Mouse (Mus musculus): ENCODE measurements around the gene Gm3336. TPM values are rescaled to one million over a fixed set of nuclear protein-coding genes. Genes with fewer than 3 reads are reported as not detected.

Gene Gm3336
- polyA plus RNA-seq, 1 experiment from 2014 or later = not detected

DNA sequence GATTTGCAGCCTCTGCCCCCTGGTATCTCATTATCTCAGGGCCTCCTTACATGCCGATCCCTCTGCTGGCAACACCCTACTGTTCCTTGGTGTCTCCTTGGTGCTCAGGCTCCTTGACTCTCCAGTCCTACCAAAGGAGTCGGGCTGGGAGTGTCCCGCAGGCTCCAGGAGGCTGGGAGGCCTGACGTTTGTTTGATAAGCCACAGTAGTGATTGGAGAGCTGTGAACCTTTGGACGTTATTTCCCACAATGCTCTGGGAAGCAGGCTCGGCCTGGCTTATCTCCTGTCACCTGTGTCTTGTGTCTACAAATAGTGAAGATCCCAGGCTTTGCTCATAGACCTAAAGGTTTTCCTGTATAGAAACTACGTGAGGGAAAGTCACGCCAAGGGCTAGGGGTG lies 45.7 kb downstream of the Gm3336 start:
- Histone ChIP-seq H3K27ac (replicated peaks in 1 of 2; ENCODE audit: control insufficient read depth in 1 of 2, insufficient read depth in 1 of 2, low read depth in 2 of 2, low read length in 2 of 2) (no peak overlapping the region), H3K27me3 (ENCODE audit: control insufficient read depth, insufficient read depth, low read length) (no peaks in the 10 kb centered on the region), H3K4me3 (ENCODE audit: control insufficient read depth in 1 of 2, insufficient read depth in 1 of 2, low read depth in 1 of 2, low read length in 2 of 2) (no peak overlapping the region), H3K36me3 (ENCODE audit: control insufficient read depth, insufficient read depth, low read length) (peaks cover 14% of the 10 kb centered on the region), H3K4me2 (ENCODE audit: low read length) (no peak overlapping the region), H3K9me3 (ENCODE audit: control insufficient read depth, low read length) (no peaks in the 10 kb centered on the region), H3K4me1 (ENCODE audit: control insufficient read depth in 2 of 2, insufficient read depth in 2 of 2, low read length in 2 of 2) (peaks cover 16 to 32% of the 10 kb centered on the region in 2 experiments), H3K9ac (ENCODE audit: low read length) (no peak overlapping the region)
- ATAC-seq (ENCODE audit: insufficient number of reproducible peaks, insufficient read depth, low FRiP score, low read depth) = no peak
- WGBS = 50% methylated on average over 8 of the region's 8 CpGs

DNA sequence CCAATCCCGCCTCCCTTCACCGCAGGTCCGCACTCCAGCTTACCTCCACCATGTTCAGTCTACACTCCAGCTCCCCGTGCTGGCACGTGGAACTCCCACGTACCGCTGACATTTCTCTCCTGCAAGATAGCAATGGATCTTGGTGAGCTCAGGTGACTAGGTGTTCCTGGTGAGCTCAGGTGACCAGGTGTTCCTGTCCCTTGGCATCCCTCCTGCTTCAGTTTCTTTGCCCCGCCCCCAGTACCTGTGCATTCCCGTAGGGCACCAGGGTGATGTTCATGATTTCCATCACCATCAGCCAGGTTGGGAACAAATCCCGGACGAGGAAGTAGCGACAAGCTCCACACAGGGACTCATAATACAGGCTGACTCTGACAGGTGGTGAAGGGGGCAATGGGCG lies 46.3 kb downstream of the Gm3336 start:
- ATAC-seq (ENCODE audit: insufficient number of reproducible peaks, insufficient read depth, low FRiP score, low read depth) = no peak
- Histone ChIP-seq H3K36me3 (ENCODE audit: control insufficient read depth, insufficient read depth, low read length) (peaks cover 17% of the 10 kb centered on the region), H3K4me1 (ENCODE audit: control insufficient read depth in 2 of 2, insufficient read depth in 2 of 2, low read length in 2 of 2) (peaks cover 16 to 25% of the 10 kb centered on the region in 2 experiments), H3K4me3 (ENCODE audit: control insufficient read depth in 1 of 2, insufficient read depth in 1 of 2, low read depth in 1 of 2, low read length in 2 of 2) (no peak overlapping the region), H3K27me3 (ENCODE audit: control insufficient read depth, insufficient read depth, low read length) (no peaks in the 10 kb centered on the region), H3K9ac (ENCODE audit: low read length) (no peak overlapping the region), H3K27ac (replicated peaks in 1 of 2; ENCODE audit: control insufficient read depth in 1 of 2, insufficient read depth in 1 of 2, low read depth in 2 of 2, low read length in 2 of 2) (no peak overlapping the region), H3K4me2 (ENCODE audit: low read length) (no peak overlapping the region), H3K9me3 (ENCODE audit: control insufficient read depth, low read length) (no peaks in the 10 kb centered on the region)
- WGBS = 95% methylated on average over 13 of the region's 13 CpGs

DNA sequence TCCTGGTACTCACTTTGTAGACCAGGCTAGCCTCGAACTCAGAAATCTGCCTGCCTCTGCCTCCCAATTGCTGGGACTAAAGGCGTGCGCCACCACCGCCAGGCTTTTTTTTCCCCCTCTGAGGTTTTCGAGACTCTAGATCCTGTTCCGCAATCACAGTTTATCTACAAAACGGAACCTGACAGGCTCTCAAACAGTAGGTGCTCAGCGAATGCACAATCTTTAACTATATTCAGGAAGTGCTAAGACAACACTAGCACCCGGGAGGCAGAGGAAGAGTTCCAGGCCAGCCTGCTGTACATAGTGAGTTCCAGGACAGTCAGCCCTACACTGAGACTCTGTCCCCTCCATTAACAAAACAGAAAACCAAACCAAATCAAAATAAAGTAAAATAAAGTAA lies 47.0 kb downstream of the Gm3336 start:
- Histone ChIP-seq H3K9me3 (ENCODE audit: control insufficient read depth, low read length) (no peaks in the 10 kb centered on the region), H3K4me2 (ENCODE audit: low read length) (peak overlapping the region; percentile 82), H3K4me3 (ENCODE audit: control insufficient read depth in 1 of 2, insufficient read depth in 1 of 2, low read depth in 1 of 2, low read length in 2 of 2) (peak overlapping the region in 1 of 2 experiments; percentile 49; a peak in 2 of 4 replicates), H3K27ac (replicated peaks in 1 of 2; ENCODE audit: control insufficient read depth in 1 of 2, insufficient read depth in 1 of 2, low read depth in 2 of 2, low read length in 2 of 2) (no peak overlapping the region), H3K4me1 (ENCODE audit: control insufficient read depth in 2 of 2, insufficient read depth in 2 of 2, low read length in 2 of 2) (peaks cover 13 to 19% of the 10 kb centered on the region in 2 experiments; a peak in 3 of 4 replicates), H3K36me3 (ENCODE audit: control insufficient read depth, insufficient read depth, low read length) (peaks cover 24% of the 10 kb centered on the region), H3K27me3 (ENCODE audit: control insufficient read depth, insufficient read depth, low read length) (no peaks in the 10 kb centered on the region), H3K9ac (ENCODE audit: low read length) (peak overlapping the region; percentile 71)
- no peak for ATAC-seq (ENCODE audit: insufficient number of reproducible peaks, insufficient read depth, low FRiP score, low read depth)
- 74% methylated on average over 9 of the region's 9 CpGs for WGBS

DNA sequence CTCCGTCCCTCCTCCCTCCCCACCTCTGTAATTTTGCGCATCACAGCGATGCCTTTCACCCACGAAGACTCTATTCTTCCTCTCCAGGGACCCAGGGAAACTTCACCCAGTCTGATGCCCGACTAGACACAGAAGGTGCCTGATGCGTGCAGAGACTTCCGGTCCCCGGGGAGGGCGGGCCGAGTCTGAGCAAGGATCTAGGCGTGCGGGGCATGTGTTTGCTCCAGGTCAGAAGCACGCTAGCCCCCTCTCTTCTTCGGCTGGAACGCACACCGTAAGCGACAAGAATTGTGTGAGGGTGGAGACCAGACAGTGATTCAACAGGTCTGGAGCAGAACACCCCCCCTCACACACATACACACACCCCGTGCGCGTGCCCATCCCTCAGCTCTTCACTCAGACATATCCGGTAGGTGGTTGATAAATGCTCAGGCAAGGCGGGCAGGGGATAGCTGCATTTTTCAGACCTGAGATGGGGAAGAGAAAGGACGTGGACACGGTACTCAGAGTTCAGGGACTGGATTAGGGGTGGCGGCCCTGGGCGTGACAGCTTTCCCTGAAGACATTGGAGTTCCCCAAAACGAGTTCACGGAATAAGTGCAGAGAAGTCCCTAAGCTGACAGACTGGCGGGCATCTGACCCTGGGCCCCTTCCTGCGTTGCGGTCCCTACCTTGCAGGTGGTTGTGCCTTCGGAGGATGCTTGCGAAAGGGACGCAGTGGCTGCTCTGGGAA lies 47.7 kb downstream of the Gm3336 start:
- peaks cover 13 to 18% of the 10 kb centered on the region in 2 experiments; a peak in 3 of 4 replicates for H3K4me1 ChIP-seq (ENCODE audit: control insufficient read depth in 2 of 2, insufficient read depth in 2 of 2, low read length in 2 of 2)
- H3K4me2 ChIP-seq (ENCODE audit: low read length) = peak overlapping the region; percentile 82
- ATAC-seq (ENCODE audit: insufficient number of reproducible peaks, insufficient read depth, low FRiP score, low read depth) = no peak
- H3K9ac ChIP-seq (ENCODE audit: low read length) = peak overlapping the region; percentile 71
- H3K9me3 ChIP-seq (ENCODE audit: control insufficient read depth, low read length) = no peaks in the 10 kb centered on the region
- peaks cover 31% of the 10 kb centered on the region for H3K36me3 ChIP-seq (ENCODE audit: control insufficient read depth, insufficient read depth, low read length)
- H3K27me3 ChIP-seq (ENCODE audit: control insufficient read depth, insufficient read depth, low read length) = no peaks in the 10 kb centered on the region
- H3K4me3 ChIP-seq (ENCODE audit: control insufficient read depth in 1 of 2, insufficient read depth in 1 of 2, low read depth in 1 of 2, low read length in 2 of 2) = peak overlapping the region; percentile 46 to 49
- no peak overlapping the region for H3K27ac ChIP-seq (replicated peaks in 1 of 2; ENCODE audit: control insufficient read depth in 1 of 2, insufficient read depth in 1 of 2, low read depth in 2 of 2, low read length in 2 of 2)
- under 1% methylated on average over 34 of the region's 34 CpGs for WGBS

DNA sequence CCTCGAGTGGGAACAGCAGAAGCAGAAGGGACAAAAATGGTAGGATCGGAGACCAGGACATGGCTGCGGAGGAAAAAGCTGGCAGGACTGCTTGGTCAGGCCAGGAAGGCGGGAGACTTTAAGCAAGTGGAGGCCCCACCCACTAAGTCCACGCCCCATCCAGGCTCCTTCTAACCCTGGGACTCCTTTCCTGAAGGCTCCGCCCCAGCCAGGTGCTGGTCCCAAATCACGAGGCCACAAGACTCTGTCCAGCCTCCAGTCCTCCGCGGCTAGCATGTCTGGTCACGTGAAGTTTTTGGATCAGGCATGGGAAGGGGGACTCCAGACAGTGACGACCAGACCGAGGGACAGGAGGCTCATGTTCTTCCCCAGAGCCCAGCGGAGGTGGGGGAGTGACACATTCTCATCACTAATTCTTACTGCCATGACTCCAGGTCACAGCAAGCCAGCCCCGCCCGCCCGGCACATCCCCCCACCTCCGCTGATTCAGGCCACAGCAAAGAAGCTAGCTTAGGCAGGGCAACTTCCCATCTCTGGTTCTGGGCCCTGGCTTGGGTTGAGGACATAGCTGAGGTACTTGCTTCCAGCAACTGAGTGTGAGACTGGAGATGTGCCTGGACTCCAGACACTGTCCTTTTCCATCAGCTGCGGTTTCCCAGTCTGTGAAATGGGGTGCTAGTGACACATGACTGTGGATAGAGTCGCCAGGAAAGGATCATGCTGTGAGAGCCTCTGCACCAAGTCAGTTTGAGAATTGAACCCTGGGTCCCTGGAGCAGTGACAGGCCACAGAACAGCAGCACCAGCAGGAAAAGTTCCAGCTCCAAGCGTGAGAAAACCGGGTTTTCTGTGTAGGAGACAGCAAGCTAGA lies 48.5 kb downstream of the Gm3336 start:
- Histone ChIP-seq H3K4me1 (ENCODE audit: control insufficient read depth in 2 of 2, insufficient read depth in 2 of 2, low read length in 2 of 2) (peaks cover 11 to 18% of the 10 kb centered on the region in 2 experiments; a peak in 3 of 4 replicates), H3K27me3 (ENCODE audit: control insufficient read depth, insufficient read depth, low read length) (no peaks in the 10 kb centered on the region), H3K9ac (ENCODE audit: low read length) (peak overlapping the region; percentile 71), H3K27ac (replicated peaks in 1 of 2; ENCODE audit: control insufficient read depth in 1 of 2, insufficient read depth in 1 of 2, low read depth in 2 of 2, low read length in 2 of 2) (no peak overlapping the region), H3K36me3 (ENCODE audit: control insufficient read depth, insufficient read depth, low read length) (peaks cover 39% of the 10 kb centered on the region), H3K4me3 (ENCODE audit: control insufficient read depth in 1 of 2, insufficient read depth in 1 of 2, low read depth in 1 of 2, low read length in 2 of 2) (peak overlapping the region; percentile 46 to 49), H3K9me3 (ENCODE audit: control insufficient read depth, low read length) (no peaks in the 10 kb centered on the region), H3K4me2 (ENCODE audit: low read length) (peak overlapping the region; percentile 82)
- WGBS = 9% methylated on average over 21 of the region's 21 CpGs
- ATAC-seq (ENCODE audit: insufficient number of reproducible peaks, insufficient read depth, low FRiP score, low read depth) = peak; percentile 22; the same call in 1 of the 2 replicates

DNA sequence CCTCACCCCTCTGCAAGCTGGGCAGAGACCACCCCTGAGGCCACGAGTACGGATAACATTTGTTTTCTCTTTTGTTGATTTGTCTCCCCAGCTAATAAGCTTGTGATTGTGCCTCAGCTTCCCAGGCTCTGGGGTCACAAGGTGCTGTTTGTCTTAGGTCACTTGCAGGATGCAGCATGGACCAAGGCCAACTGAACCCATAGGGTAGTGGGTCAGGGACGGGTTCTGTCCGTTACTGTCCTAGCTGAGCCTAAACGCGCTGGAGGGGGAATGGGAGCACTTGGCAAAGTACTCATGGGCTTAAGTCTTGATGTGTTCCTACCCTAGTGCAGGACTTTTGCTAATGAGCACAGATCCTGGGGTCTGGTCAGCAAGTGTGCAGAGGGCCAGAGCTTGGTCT lies 49.2 kb downstream of the Gm3336 start:
- H3K4me2 ChIP-seq (ENCODE audit: low read length) = no peak overlapping the region
- no peak for ATAC-seq (ENCODE audit: insufficient number of reproducible peaks, insufficient read depth, low FRiP score, low read depth)
- H3K27me3 ChIP-seq (ENCODE audit: control insufficient read depth, insufficient read depth, low read length) = no peaks in the 10 kb centered on the region
- no peak overlapping the region for H3K9ac ChIP-seq (ENCODE audit: low read length)
- WGBS = 87% methylated on average over 6 of the region's 6 CpGs
- no peak overlapping the region for H3K4me3 ChIP-seq (ENCODE audit: control insufficient read depth in 1 of 2, insufficient read depth in 1 of 2, low read depth in 1 of 2, low read length in 2 of 2)
- H3K4me1 ChIP-seq (ENCODE audit: control insufficient read depth in 2 of 2, insufficient read depth in 2 of 2, low read length in 2 of 2) = peaks cover 11 to 18% of the 10 kb centered on the region in 2 experiments; a peak in 3 of 4 replicates
- peaks cover 46% of the 10 kb centered on the region for H3K36me3 ChIP-seq (ENCODE audit: control insufficient read depth, insufficient read depth, low read length)
- H3K27ac ChIP-seq (replicated peaks in 1 of 2; ENCODE audit: control insufficient read depth in 1 of 2, insufficient read depth in 1 of 2, low read depth in 2 of 2, low read length in 2 of 2) = no peak overlapping the region
- no peaks in the 10 kb centered on the region for H3K9me3 ChIP-seq (ENCODE audit: control insufficient read depth, low read length)

DNA sequence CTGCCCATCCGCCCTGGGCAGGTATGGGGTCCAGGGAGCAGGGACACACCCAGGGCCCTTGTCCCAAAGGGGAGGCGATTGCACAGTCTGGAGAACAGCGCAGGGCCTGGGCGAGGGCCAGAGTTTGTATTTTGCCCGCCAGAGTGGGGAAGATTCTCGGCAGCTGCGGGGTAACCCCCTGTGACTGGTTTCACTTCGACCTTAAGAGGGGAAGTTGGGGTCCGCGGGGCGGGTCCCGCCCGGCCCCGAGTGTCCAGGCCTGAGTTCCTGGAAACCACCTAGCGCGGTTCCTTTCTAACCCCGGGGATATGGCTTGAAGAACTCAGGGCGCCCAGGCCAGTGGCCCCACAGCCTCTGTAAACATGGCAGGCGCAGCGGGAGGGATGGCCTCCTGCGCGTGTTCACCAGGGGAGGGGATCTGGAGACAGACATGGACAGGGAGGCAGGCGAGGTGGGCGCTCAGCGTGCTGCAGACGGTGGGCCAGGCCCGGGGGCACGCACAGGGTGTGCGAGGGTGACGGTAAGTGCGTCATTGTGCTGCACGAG lies 50.0 kb downstream of the Gm3336 start:
- WGBS = 90% methylated on average over 32 of the region's 32 CpGs
- H3K9ac ChIP-seq (ENCODE audit: low read length) = no peak overlapping the region
- no peaks in the 10 kb centered on the region for H3K9me3 ChIP-seq (ENCODE audit: control insufficient read depth, low read length)
- no peak overlapping the region for H3K4me2 ChIP-seq (ENCODE audit: low read length)
- no peak overlapping the region for H3K4me3 ChIP-seq (ENCODE audit: control insufficient read depth in 1 of 2, insufficient read depth in 1 of 2, low read depth in 1 of 2, low read length in 2 of 2)
- no peaks in the 10 kb centered on the region for H3K27me3 ChIP-seq (ENCODE audit: control insufficient read depth, insufficient read depth, low read length)
- no peak overlapping the region for H3K27ac ChIP-seq (replicated peaks in 1 of 2; ENCODE audit: control insufficient read depth in 1 of 2, insufficient read depth in 1 of 2, low read depth in 2 of 2, low read length in 2 of 2)
- peaks cover 11 to 19% of the 10 kb centered on the region in 2 experiments; a peak in 3 of 4 replicates for H3K4me1 ChIP-seq (ENCODE audit: control insufficient read depth in 2 of 2, insufficient read depth in 2 of 2, low read length in 2 of 2)
- H3K36me3 ChIP-seq (ENCODE audit: control insufficient read depth, insufficient read depth, low read length) = peaks cover 51% of the 10 kb centered on the region
- ATAC-seq (ENCODE audit: insufficient number of reproducible peaks, insufficient read depth, low FRiP score, low read depth) = no peak

Data from heart, embryonic 14.5 days (tissue).